Mouse (Mus musculus) forebrain, postnatal 0 days (tissue): Measurements from ENCODE around the gene Rfx4. TPM values are rescaled to one million over a fixed set of nuclear protein-coding genes. Genes with fewer than 3 reads are reported as not detected.

Source experiments
- ATAC-seq: fragments of 200-750 bp; cut with Nextera tagmentation; 2 replicates; pipeline ENCODE4 v1.8.0; 2017; ENCODE audit warnings: mild to moderate bottlenecking, moderate library complexity
- DNase-seq: peaks from one replicate; pipeline ENCODE4 v3.0.0-alpha.2; 2015
- H3K27ac ChIP-seq: fragments of 300-500 bp; sonication (generic); 2 replicates; pipeline ENCODE4 v1.5.1; 2014; ENCODE audit warnings: low read depth, mild to moderate bottlenecking, antibody characterized with exemption, low read length, moderate library complexity, mixed read lengths
- H3K27me3 ChIP-seq: fragments of 300-500 bp; sonication (generic); 2 replicates; pipeline ENCODE4 v1.6.1; 2014; ENCODE audit warnings: mild to moderate bottlenecking, low read length, mixed read lengths; ENCODE audit not compliant: insufficient read depth
- H3K36me3 ChIP-seq: fragments of 300-500 bp; sonication (generic); 2 replicates; pipeline ENCODE4 v1.6.1; 2014; ENCODE audit warnings: mild to moderate bottlenecking, moderate library complexity; ENCODE audit not compliant: insufficient read depth
- H3K4me1 ChIP-seq: fragments of 300-500 bp; sonication (generic); 2 replicates; pipeline ENCODE4 v1.6.1; 2014; ENCODE audit warnings: antibody characterized with exemption; ENCODE audit not compliant: insufficient read depth
- H3K4me2 ChIP-seq: fragments of 300-500 bp; sonication (generic); 2 replicates; pipeline ENCODE4 v1.6.1; 2014; ENCODE audit warnings: low read depth, mild to moderate bottlenecking, moderate library complexity
- H3K4me3 ChIP-seq: fragments of 300-500 bp; sonication (generic); 2 replicates; pipeline ENCODE4 v1.5.1; 2014; ENCODE audit warnings: low read depth, low read length, mixed read lengths
- H3K9ac ChIP-seq: fragments of 300-500 bp; sonication (generic); 2 replicates; pipeline ENCODE4 v1.6.1; 2014; ENCODE audit warnings: mild to moderate bottlenecking
- H3K9me3 ChIP-seq: fragments of 300-500 bp; sonication (generic); 2 replicates; pipeline ENCODE4 v1.6.1; 2016; ENCODE audit warnings: low read length
- CTCF ChIP-seq: sonication (generic); IDR thresholded peaks from 2 replicates; pipeline ENCODE4 v1.5.1; 2016; ENCODE audit warnings: antibody characterized with exemption, control low read depth, low read depth
- WGBS: fragments of 180-500 bp; shearing (Covaris S2); extraction: QIAGEN DNeasy Blood & Tissue Kit; methylation state at CpG from one replicate; pipeline ENCODE4 v1.1.7; 2014; 5-methylcytosine and 5-hydroxymethylcytosine counted together
- polyA plus RNA-seq: library from polyadenylated mRNA; unstranded; fragments of >200 nt; fragmentation: Nextera tagmentation; extraction: Ambion mirVana; gene quantifications from 2 replicates; pipeline ENCODE4 v1.2.1, GENCODE M21; 2015
- total RNA-seq: library from RNA; depleted of rRNA; stranded (reverse); fragments of >200 nt; gene quantifications from 2 replicates; pipeline ENCODE4 v1.2.3, GENCODE M21; 2014

Rfx4 gene
- total and polyA plus RNA-seq, 2 experiments from 2014 or later, result 7.3 to 8.1 TPM

DNA sequence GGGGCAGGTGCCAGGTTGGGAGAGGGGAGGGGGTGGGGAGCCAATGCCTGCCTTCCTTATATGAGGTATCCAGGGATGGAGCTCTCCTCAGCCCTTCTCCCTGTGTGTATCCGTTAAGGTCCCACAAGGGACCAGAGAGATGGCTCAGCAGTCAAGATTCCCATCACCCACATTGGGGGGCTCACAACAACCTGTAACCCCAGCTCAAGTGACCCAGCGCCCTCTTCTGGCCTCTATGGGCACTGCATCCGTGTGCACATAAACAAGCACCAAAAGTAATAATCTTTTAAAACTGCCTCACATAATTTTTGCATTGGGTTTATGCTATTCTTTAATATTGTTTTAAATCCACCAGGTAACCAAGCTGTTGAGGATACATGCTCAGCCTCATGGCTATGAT, 25.8 kb upstream of the Rfx4 start:
- no peak overlapping the region for H3K4me2 ChIP-seq

DNA sequence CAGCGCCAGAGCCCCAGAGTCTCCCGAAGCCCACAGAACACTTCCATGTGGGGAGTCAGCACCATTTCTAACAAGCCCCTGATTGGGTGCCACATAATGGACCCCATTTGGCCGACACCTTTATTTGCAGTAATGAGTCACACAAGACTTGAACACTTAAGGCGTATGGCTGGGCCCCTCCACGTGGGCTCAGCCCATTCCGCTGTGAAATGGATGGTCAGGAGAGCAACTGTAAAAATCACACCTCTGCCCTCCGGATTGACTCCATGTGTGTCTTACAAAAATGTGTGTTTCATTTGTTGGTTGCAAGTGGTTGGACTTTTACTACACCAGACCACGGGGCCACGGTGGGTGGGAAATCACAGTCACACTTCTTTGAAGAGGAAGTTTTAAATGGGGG, 24.9 kb upstream of the Rfx4 start:
- H3K9me3 ChIP-seq, result no peaks in the 10 kb centered on the region
- ATAC-seq (no peak), DNase-seq (no peak)
- no peaks in the 10 kb centered on the region for H3K4me1 ChIP-seq
- no peak overlapping the region for H3K4me2 ChIP-seq
- no peaks in the 10 kb centered on the region for H3K27me3 ChIP-seq
- peaks cover 5% of the 10 kb centered on the region; the same call in 1 of the 2 replicates for H3K36me3 ChIP-seq
- H3K4me3 ChIP-seq, result no peak overlapping the region
- no peak for TF ChIP-seq CTCF
- H3K27ac ChIP-seq, result no peak overlapping the region
- H3K9ac ChIP-seq, result no peak overlapping the region
- 90% methylated on average over 9 of the region's 9 CpGs for WGBS

More for the DNA sequence above, 25.8 kb upstream of the Rfx4 start:
- H3K4me1 ChIP-seq, result no peaks in the 10 kb centered on the region
- no peak overlapping the region for H3K4me3 ChIP-seq
- ATAC-seq (no peak), DNase-seq (no peak)
- 83% methylated on average over 3 of the region's 3 CpGs for WGBS
- no peaks in the 10 kb centered on the region for H3K9me3 ChIP-seq
- peak; percentile 37 for TF ChIP-seq CTCF
- H3K36me3 ChIP-seq, result peaks cover 9% of the 10 kb centered on the region; the same call in 1 of the 2 replicates
- no peak overlapping the region for H3K27ac ChIP-seq
- H3K9ac ChIP-seq, result no peak overlapping the region
- H3K27me3 ChIP-seq, result no peaks in the 10 kb centered on the region

DNA sequence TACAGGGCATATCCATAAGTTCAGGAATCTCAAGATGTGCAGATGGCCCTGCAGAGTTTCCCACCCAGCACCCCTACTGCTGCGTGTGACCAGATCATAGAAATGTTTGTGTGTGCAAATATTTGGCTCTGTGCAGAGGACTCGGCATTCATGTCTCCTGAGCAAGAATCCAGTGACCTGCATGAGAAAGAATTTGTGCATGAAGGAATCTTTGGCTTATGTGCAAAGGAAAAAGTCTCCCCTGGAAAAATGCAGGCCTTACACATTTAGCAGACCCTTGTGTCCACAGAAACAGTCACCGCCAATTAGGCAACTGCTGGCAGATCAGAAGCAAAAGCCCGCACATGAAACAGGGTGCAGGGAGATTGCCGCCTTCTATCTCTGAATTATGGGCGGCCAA, 22.4 kb upstream of the Rfx4 start:
- WGBS, result 59% methylated on average over 6 of the region's 6 CpGs

DNA sequence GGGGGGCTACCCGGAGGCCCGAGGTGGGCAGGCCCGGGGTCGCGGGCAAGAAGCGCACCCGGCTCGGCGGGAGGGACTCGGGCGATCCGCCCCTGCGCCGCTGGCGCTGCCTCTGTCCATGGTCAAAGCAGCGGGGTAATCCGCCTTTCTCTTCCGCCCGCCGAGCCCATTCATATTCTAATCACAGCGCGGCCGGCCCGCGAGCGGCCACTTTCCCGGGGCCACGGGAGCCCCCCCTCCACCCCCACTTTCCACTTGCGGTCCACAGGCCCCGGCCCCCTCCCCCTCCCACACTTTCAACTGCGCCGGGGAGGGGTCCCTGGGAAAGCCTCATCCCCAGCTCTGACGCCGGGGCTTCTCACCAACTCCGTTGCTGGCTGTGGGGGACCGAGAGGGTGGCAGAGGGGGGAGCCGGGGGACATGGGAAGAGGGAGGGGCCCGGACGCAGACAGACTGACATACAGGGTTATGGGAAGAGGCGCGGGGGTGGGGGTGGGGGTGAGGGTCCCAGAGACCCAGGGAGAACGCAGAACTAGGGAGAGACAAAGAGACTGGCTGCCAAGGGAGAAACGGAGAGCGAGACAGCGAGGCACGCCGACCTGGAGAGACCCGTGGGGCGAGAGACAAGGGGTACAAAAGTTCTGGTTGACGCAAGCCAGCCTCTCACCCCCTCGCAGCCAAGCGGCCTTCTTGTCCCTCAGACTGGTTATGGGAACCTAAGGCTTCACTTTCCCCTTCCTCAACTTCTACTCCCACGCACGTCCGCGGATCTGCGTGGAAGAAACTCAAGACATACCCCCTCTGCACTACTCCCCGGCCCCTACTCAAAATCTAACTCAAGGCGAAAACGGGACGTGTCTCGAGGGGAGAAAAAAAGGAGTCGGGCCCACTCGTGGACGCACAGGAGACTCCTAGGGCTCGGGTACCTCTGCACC, 744 bp upstream of the Rfx4 start:
- Histone ChIP-seq H3K4me2 (peak overlapping the region; percentile 84), H3K27ac (peak overlapping the region; percentile 71), H3K36me3 (no peaks in the 10 kb centered on the region), H3K9me3 (no peaks in the 10 kb centered on the region), H3K27me3 (peaks cover 43% of the 10 kb centered on the region), H3K4me1 (0 out of 2 replicates have a peak, but pooled peaks cover 12% of the 10 kb centered on the region), H3K9ac (peak overlapping the region; percentile 46), H3K4me3 (peak overlapping the region; percentile 44)
- no peak for TF ChIP-seq CTCF
- WGBS, result 2% methylated on average over 64 of the region's 66 CpGs
- DNase-seq (peak; percentile 55), ATAC-seq (peak; percentile 47)

More for the DNA sequence above, 22.4 kb upstream of the Rfx4 start:
- ATAC-seq (no peak), DNase-seq (no peak)
- Histone ChIP-seq H3K27ac (no peak overlapping the region), H3K4me2 (no peak overlapping the region), H3K36me3 (no peaks in the 10 kb centered on the region), H3K4me3 (no peak overlapping the region), H3K4me1 (no peaks in the 10 kb centered on the region), H3K9me3 (no peaks in the 10 kb centered on the region), H3K9ac (no peak overlapping the region), H3K27me3 (no peaks in the 10 kb centered on the region)
- no peak for TF ChIP-seq CTCF

DNA sequence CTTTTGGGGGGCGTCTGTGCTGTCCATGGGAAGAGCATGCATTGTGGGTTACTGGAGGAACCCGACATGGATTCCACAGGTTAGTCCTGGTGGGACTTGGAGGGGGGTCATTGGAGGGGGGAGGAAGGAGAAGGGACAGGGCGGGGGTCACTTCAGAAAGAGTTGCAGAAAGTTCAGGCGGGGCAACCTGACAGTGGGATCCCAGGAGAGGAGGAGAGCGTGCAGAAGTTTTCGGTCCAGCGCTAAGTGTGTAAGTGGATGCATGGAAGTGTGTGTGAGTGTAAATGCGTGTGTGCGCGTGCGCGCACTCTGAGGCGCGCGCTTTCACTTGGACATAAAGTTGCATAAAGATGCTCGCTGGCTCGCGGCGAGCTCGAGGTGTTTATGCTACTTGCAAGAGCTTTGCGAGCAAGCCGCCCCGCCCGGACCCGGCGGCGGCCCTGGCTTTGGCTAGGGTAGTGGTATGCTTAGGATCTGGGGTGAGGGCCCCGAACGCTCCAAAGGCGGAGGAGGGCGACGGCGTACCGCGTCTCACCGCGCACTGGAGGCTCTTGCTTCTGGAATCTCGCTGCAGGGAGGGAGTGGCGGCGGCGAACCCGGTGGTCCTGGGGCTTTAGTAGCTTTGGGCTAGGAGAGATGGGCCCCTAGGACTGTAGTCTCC, 703 bp downstream of the Rfx4 start:
- H3K27me3 ChIP-seq, result peaks cover 43% of the 10 kb centered on the region
- H3K4me1 ChIP-seq, result peaks cover 12% of the 10 kb centered on the region; the same call in 1 of the 2 replicates
- DNase-seq, result peak; percentile 52
- no peaks in the 10 kb centered on the region for H3K9me3 ChIP-seq
- H3K4me3 ChIP-seq, result peak overlapping the region; percentile 44
- H3K36me3 ChIP-seq, result no peaks in the 10 kb centered on the region
- ATAC-seq, result no peak; the same call in 1 of the 2 replicates
- TF ChIP-seq CTCF, result no peak
- 0 out of 2 replicates have a peak overlapping the region, but pooled peaks have one; percentile 21 for H3K27ac ChIP-seq
- WGBS, result 2% methylated on average over 42 of the region's 42 CpGs
- H3K9ac ChIP-seq, result peak overlapping the region; percentile 25; the same call in 1 of the 2 replicates
- peak overlapping the region; percentile 84 for H3K4me2 ChIP-seq

DNA sequence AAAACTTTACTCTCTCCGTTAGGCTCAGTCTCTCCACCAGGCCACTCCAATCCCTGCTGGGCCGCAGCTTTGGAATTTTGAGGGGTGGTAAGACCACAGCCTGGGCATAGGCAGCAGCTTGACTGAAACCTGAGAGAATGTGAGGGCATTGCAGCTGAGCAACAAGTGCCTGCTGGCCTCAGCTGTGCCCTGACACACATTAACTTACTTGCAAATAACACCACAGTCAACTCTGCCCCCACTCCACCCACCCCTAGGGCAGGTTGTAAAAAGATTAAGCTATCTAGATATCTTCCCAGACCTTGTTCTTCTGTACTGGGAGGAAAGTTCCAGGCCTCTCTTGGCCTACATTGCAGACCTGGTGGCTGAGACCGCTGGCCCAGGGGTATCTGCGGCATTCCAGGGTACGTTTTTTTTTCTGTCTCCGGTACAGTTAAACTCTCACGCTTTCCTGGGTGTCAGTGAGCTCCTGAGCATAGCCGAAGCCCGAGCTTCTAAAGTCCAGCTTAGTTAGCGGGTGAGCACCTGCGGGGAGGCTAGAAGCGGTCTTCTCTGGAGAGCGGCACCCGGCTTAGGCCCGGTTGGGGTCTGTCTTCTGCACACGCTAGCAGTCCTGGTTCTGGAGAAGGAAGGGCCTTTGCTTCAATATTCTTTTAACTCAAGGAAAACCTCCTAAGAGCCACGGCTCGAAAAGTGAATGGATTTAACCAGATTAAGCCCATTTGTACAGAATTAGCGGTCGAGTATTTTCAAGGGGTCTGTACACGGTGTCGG, 1.8 kb downstream of the Rfx4 start:
- Histone ChIP-seq H3K4me1 (peaks cover 12% of the 10 kb centered on the region; the same call in 1 of the 2 replicates), H3K9me3 (no peaks in the 10 kb centered on the region), H3K36me3 (no peaks in the 10 kb centered on the region), H3K4me2 (peak overlapping the region; percentile 84), H3K27me3 (peaks cover 43% of the 10 kb centered on the region), H3K9ac (peak overlapping the region; percentile 14; the same call in 1 of the 2 replicates), H3K4me3 (peak overlapping the region; percentile 21; the same call in 1 of the 2 replicates), H3K27ac (no peak overlapping the region)
- no peak for TF ChIP-seq CTCF
- peak; percentile 32 for DNase-seq
- ATAC-seq, result no peak
- WGBS, result 19% methylated on average over 22 of the region's 22 CpGs
